Mouse (Mus musculus) gastrocnemius, postnatal 4 days (tissue): Measurements from ENCODE around the gene Gm28230. TPM values are rescaled to one million over a fixed set of nuclear protein-coding genes. Genes with fewer than 3 reads are reported as not detected.

Experiments used
- DNase-seq, 2 experiments: peaks; one replicate each; pipeline ENCODE4 v3.0.0; 2021 to 2022; ENCODE audit warnings: low spot score in 2 of 2, mixed read lengths in 2 of 2
- total RNA-seq, 2 experiments: library from RNA; stranded (reverse); gene quantifications; 2 replicates each; pipeline ENCODE4 v1.2.3; 2021

Gene Gm28230
- total RNA-seq, 2 experiments from 2014 or later = 0.47 to 0.74 TPM

GRCm38 (mm10) chr2:74691022-74691951, 35.2 kb upstream of the Gm28230 start, which contains the start of gene Hoxd10:
TSS of gene Hoxd10 (plus strand) at chr2:74691924.
- peak in 1 of 2 experiments; percentile 77 for DNase-seq

GRCm38 (mm10) chr2:74691995-74692807, 34.3 kb upstream of the Gm28230 start:
- DNase-seq = peak in 1 of 2 experiments; percentile 24

- no peak for DNase-seq
These were observed 33.6 kb upstream of the Gm28230 start for GRCm38 (mm10) chr2:74692808-74693431.

- no peak for DNase-seq
These were observed 33.1 kb upstream of the Gm28230 start for GRCm38 (mm10) chr2:74693432-74693827.

GRCm38 (mm10) chr2:74694066-74694465, 32.5 kb upstream of the Gm28230 start:
- peak in 1 of 2 experiments; percentile 23 for DNase-seq

GRCm38 (mm10) chr2:74695383-74695782, 31.1 kb upstream of the Gm28230 start:
- DNase-seq = no peak

GRCm38 (mm10) chr2:74695813-74696430, 30.6 kb upstream of the Gm28230 start:
- DNase-seq = no peak

- DNase-seq = no peak
These were observed 29.8 kb upstream of the Gm28230 start for GRCm38 (mm10) chr2:74696442-74697335.

- peak in 1 of 2 experiments; percentile 75 for DNase-seq
These were observed 28.9 kb upstream of the Gm28230 start, which contains the start of gene Hoxd9 for GRCm38 (mm10) chr2:74697567-74698121. TSS of gene Hoxd9 (plus strand) at chr2:74697727.

- DNase-seq = peak in 1 of 2 experiments; percentile 47
These were observed 28.1 kb upstream of the Gm28230 start for GRCm38 (mm10) chr2:74698201-74699052.

- DNase-seq = no peak
These were observed 27.5 kb upstream of the Gm28230 start for GRCm38 (mm10) chr2:74699053-74699430.

- DNase-seq = no peak
These were observed 26.6 kb upstream of the Gm28230 start for GRCm38 (mm10) chr2:74699664-74700545.

- no peak for DNase-seq
These were observed 25.9 kb upstream of the Gm28230 start for GRCm38 (mm10) chr2:74700546-74701112.

GRCm38 (mm10) chr2:74701949-74702819, 24.3 kb upstream of the Gm28230 start:
- peak in 1 of 2 experiments; percentile 77 for DNase-seq

- no peak for DNase-seq
These were observed 23.7 kb upstream of the Gm28230 start for GRCm38 (mm10) chr2:74702820-74703219.

- DNase-seq = no peak
These were observed 23.2 kb upstream of the Gm28230 start for GRCm38 (mm10) chr2:74703317-74703716.
